Mouse (Mus musculus) hindbrain, embryonic 16.5 days (tissue): ENCODE results near the gene Zbtb8b. TPM values are rescaled to one million over a fixed set of nuclear protein-coding genes. Genes with fewer than 3 reads are reported as not detected.

Experiments used
- ATAC-seq: fragments of 200-750 bp; cut with Nextera tagmentation; 2 replicates; pipeline ENCODE4 v1.8.0; 2017; ENCODE audit warnings: moderate TSS enrichment, moderate library complexity
- H3K27ac ChIP-seq: fragments of 300-500 bp; sonication (generic); 2 replicates; pipeline ENCODE4 v1.5.1; 2014; ENCODE audit warnings: low read depth, mild to moderate bottlenecking, control low read depth, low read length, moderate library complexity
- H3K27me3 ChIP-seq: fragments of 300-500 bp; sonication (generic); replicated peaks from 2 replicates; pipeline ENCODE4 v1.6.1; 2014; ENCODE audit warnings: low read length; ENCODE audit not compliant: control insufficient read depth, insufficient read depth
- H3K36me3 ChIP-seq: fragments of 300-500 bp; sonication (generic); 2 replicates; pipeline ENCODE4 v1.6.1; 2014; ENCODE audit warnings: mild to moderate bottlenecking, low read length, moderate library complexity, mixed read lengths; ENCODE audit not compliant: control insufficient read depth, insufficient read depth
- H3K4me1 ChIP-seq: fragments of 300-500 bp; sonication (generic); 2 replicates; pipeline ENCODE4 v1.6.1; 2014; ENCODE audit warnings: low read depth, low read length; ENCODE audit not compliant: control insufficient read depth, insufficient read depth
- H3K4me2 ChIP-seq: fragments of 300-500 bp; sonication (generic); 2 replicates; pipeline ENCODE4 v1.6.1; 2014; ENCODE audit warnings: mild to moderate bottlenecking, low read length, control low read depth, moderate library complexity
- H3K4me3 ChIP-seq: fragments of 300-500 bp; sonication (generic); 2 replicates; pipeline ENCODE4 v1.5.1; 2014; ENCODE audit warnings: mild to moderate bottlenecking, low read length, control low read depth, moderate library complexity
- H3K9ac ChIP-seq: fragments of 300-500 bp; sonication (generic); 2 replicates; pipeline ENCODE4 v1.6.1; 2014; ENCODE audit warnings: low read depth, mild to moderate bottlenecking, control low read depth, low read length, moderate library complexity
- H3K9me3 ChIP-seq: fragments of 300-500 bp; sonication (generic); 2 replicates; pipeline ENCODE4 v1.6.1; 2014; ENCODE audit warnings: mild to moderate bottlenecking, low read length, moderate library complexity; ENCODE audit not compliant: control insufficient read depth
- WGBS: fragments of 180-500 bp; shearing (Covaris S2); extraction: QIAGEN DNeasy Blood & Tissue Kit; methylation state at CpG from one replicate; pipeline ENCODE4 v1.1.7; 2014; 5-methylcytosine and 5-hydroxymethylcytosine counted together
- polyA plus RNA-seq: library from polyadenylated mRNA; unstranded; fragments of >200 nt; fragmentation: Nextera tagmentation; extraction: Ambion mirVana; gene quantifications from 2 replicates; pipeline ENCODE4 v1.2.1, GENCODE M21; 2015

The Zbtb8b gene
- polyA plus RNA-seq, 1 experiment from 2014 or later: 18.0 TPM

DNA sequence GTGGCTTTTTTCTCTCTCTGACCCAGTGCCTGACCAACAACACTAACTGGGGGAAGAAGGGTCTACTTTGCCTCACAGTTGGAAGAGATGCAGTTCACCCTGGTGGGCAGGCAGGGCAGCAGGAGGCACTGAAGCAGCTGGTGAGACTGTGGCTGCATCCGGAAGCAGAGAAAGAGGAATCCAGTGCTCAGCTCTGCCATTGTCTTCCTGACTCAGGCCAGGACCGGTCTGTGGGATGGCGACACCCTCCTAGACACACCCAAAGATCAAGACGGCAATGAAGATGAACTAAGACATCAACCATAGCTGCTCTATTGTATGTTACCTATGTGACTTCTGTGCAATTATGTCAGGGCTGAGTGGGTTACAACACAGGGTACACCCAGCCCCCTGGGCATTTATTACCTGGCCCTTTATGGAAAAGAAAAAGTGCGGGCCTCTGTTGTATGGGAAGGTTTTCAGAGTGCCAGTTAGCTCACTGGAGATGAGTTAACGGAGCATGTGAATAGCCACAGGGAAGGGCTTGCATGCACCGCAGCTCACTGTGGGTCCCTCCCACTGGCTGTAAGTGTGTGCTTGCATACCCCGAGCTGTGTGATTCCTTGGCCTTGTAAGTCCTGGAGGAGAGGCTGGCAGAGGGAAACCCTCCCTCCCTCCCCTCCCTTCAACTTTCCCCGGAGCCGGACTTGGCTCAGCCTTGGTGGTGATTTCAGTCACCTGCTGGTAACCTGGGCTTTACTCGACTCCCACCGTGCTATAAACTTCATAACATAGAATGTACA lies 46.4 kb downstream of the Zbtb8b start:
- H3K36me3 ChIP-seq: no peaks in the 10 kb centered on the region
- no peak for ATAC-seq
- H3K9ac ChIP-seq: no peak overlapping the region
- 40% methylated on average over 12 of the region's 12 CpGs for WGBS
- H3K27me3 ChIP-seq: no peaks in the 10 kb centered on the region
- no peaks in the 10 kb centered on the region for H3K9me3 ChIP-seq
- H3K27ac ChIP-seq: no peak overlapping the region
- no peak overlapping the region for H3K4me2 ChIP-seq
- no peak overlapping the region for H3K4me3 ChIP-seq
- H3K4me1 ChIP-seq: no peaks in the 10 kb centered on the region

DNA sequence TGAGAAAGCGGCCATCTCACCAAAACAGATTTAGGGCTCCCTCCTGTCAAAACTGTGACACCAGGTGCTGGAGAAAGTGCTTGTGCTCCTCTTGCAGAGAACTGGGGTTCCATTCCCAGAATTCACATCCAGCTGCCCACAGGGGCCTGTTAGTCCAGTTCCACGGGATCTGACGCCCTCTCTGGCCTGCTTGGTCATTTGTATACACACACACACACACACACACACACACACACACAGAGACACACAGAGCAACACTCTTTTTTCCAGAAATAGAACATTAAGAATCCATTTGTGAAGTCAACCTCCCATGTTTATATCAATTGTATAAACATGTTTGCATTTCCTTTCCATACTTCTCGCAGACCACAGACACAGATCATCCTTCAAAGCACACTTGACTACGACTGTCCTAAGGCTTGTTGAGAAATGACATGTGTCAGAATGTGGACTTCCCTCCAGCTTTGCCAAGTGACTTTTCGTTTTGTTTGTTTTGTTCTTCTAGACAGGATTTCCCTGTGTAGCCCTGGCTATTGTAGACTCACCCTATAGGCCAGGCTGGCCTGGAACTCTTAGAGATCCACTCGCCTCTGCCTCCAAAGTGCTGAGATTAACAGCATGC lies 49.6 kb downstream of the Zbtb8b start:
- no peak overlapping the region for H3K9ac ChIP-seq
- H3K27me3 ChIP-seq: no peaks in the 10 kb centered on the region
- no peak for ATAC-seq
- H3K4me1 ChIP-seq: no peaks in the 10 kb centered on the region
- H3K36me3 ChIP-seq: no peaks in the 10 kb centered on the region
- no peak overlapping the region for H3K27ac ChIP-seq
- no peaks in the 10 kb centered on the region for H3K9me3 ChIP-seq
- no peak overlapping the region for H3K4me3 ChIP-seq
- 87% methylated on average over 7 of the region's 7 CpGs for WGBS
- no peak overlapping the region for H3K4me2 ChIP-seq

DNA sequence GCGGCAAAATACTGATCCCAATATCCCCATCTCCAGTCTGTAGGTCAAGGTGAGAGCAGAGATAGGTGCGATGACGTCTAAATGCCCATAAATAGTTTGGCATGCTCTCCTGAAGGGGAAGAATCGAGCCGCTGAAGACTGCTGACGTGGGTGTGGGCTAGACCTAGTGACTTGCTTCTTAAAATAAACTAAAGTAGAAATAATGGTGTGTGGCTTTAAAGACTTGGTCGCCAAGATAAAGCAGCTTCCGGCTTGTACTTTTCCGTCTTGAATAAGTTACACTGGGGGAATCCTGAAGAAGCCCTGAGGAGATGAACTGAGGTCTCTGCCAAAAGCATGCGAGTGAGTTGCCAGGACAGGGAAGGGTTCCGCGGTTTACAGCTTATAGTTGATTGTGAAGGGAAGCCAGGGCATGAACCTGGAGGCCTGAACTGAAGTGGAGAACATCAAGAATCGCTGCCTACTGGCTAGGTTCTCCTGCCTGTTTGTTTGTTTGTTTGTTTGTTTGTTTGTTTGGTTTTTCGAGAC lies 50.4 kb downstream of the Zbtb8b start:
- Histone ChIP-seq H3K4me1 (no peaks in the 10 kb centered on the region), H3K27ac (no peak overlapping the region), H3K9me3 (no peaks in the 10 kb centered on the region), H3K36me3 (no peaks in the 10 kb centered on the region), H3K4me2 (no peak overlapping the region), H3K27me3 (no peaks in the 10 kb centered on the region), H3K9ac (no peak overlapping the region), H3K4me3 (no peak overlapping the region)
- 90% methylated on average over 14 of the region's 14 CpGs for whole genome bisulfite sequencing
- ATAC-seq: no peak

DNA sequence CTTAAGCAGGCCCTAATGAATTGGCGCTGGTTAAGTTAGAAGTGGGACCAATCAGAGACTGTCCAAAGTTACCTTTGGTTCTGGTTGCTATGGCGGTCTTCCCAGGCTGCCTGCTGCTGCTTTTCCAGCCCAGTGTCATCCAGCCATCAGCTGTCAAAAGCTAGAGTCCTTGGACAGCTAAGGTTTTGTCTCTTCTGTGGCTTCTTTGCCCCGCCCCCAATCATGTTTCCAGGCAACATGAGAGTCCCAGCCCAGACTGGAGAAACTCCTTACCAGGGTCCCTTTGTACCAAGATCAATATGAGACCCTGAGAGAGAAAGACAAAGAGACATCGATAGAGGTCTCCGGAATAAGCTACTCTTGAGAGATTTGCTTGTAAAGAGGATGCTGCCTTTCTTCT lies 52.2 kb downstream of the Zbtb8b start:
- 50% methylated on average over 5 of the region's 5 CpGs for WGBS
- no peak overlapping the region for H3K27ac ChIP-seq

DNA sequence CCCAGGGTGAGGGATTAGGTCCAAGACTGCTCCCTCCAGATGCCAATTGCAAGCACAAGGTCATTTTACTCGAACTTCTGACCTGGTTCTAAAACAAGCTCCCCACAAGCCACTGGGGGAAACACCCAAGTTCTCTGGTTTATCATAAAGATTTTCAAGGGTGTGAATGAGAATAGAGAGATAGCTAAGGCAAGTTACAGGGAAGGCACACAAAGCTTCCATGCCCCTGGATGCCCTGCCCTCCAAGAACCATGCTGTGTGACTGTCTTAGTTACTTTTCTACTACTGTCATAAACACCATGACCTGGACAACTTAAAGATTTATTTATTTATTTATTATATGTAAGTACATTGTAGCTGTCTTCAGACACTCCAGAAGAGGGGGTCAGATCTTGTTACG lies 53.7 kb downstream of the Zbtb8b start:
- no peak overlapping the region for H3K4me2 ChIP-seq
- no peak overlapping the region for H3K9ac ChIP-seq
- H3K27ac ChIP-seq: no peak overlapping the region
- no peaks in the 10 kb centered on the region for H3K36me3 ChIP-seq
- WGBS: 61% methylated on average over 1 of the region's 2 CpGs
- H3K4me1 ChIP-seq: no peaks in the 10 kb centered on the region
- no peak overlapping the region for H3K4me3 ChIP-seq
- no peaks in the 10 kb centered on the region for H3K9me3 ChIP-seq
- no peaks in the 10 kb centered on the region for H3K27me3 ChIP-seq
- ATAC-seq: no peak

More for the DNA sequence above, 52.2 kb downstream of the Zbtb8b start:
- ATAC-seq: no peak
- Histone ChIP-seq H3K9ac (no peak overlapping the region), H3K27me3 (no peaks in the 10 kb centered on the region), H3K4me1 (no peaks in the 10 kb centered on the region), H3K4me3 (no peak overlapping the region), H3K9me3 (no peaks in the 10 kb centered on the region), H3K4me2 (no peak overlapping the region), H3K36me3 (no peaks in the 10 kb centered on the region)

DNA sequence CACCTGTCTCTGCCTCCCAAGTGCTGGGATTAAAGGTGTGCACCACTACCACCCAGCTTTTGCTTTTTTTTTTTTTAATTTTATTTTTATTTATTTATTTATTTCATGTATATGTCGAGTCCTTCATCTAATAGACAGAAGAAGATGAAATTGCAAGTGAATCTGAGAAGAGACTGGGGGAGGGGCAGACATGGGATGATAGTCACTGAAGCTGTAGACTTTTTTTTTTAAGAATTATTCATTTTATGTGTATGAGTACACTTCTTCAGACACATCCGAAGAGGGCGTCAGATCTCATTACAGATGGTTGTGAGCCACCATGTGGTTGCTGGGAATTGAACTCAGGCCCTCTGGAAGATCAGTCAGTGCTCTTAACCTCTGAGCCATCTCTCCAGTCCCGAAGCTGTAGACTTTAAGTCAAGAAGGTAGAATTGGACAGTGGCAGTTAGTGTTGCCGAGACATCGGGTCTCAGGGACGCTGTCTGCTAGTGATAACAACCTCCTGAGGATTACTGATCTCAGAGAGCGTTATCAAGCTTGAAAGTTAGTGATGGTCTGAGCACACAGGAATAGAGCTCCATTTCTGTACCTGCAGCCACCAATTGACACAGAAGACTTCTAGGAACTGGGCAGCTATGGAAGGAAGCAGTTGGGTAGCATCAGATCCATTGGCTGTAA lies 54.2 kb downstream of the Zbtb8b start:
- no peaks in the 10 kb centered on the region for H3K27me3 ChIP-seq
- ATAC-seq: no peak
- H3K4me3 ChIP-seq: no peak overlapping the region
- H3K9me3 ChIP-seq: no peaks in the 10 kb centered on the region
- H3K4me1 ChIP-seq: no peaks in the 10 kb centered on the region
- no peaks in the 10 kb centered on the region for H3K36me3 ChIP-seq
- H3K4me2 ChIP-seq: no peak overlapping the region
- H3K27ac ChIP-seq: no peak overlapping the region
- no peak overlapping the region for H3K9ac ChIP-seq
- 91% methylated on average over 8 of the region's 8 CpGs for WGBS

DNA sequence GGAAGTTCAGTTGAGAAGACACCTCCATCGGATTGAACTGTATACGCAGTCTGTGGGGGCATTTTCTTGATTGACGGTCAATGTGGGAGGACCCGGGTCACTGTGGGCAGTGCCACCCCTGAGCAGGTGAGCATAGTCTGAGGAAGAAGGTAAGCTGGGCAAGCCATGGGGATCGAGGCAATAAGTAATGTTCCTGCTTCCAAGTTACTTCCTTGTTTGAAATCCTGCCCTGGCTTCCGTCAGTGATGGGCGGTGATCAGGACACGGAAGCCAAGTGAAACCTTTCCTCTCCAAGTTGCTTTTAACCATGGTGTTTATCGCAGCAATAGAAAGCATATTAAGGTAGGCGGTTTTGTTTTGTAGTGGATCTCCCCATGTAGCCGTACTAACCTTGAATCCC lies 55.0 kb downstream of the Zbtb8b start:
- Histone ChIP-seq H3K4me3 (no peak overlapping the region), H3K36me3 (no peaks in the 10 kb centered on the region), H3K27me3 (no peaks in the 10 kb centered on the region), H3K4me1 (no peaks in the 10 kb centered on the region), H3K27ac (no peak overlapping the region), H3K9me3 (no peaks in the 10 kb centered on the region), H3K9ac (no peak overlapping the region), H3K4me2 (no peak overlapping the region)
- no peak for ATAC-seq
- WGBS: 92% methylated on average over 11 of the region's 11 CpGs

DNA sequence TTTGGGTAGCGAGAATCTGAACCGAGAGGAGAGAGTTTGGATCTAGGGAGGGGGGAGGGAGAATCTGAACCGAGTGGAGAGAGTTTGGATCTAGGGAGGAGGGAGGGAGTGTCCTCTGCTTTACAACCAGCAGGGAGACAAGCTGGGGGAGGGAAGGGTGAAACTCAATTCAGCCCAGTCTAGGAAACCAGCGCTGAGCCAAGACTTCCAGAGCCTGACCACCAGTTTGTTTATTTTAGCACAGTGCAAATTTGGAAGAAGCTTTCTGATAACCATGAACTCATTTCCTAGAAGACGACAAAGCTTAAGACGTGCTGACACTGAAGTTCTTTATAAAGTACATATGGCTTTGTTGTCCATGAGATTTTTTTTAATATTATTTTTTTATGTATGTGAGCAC lies 56.2 kb downstream of the Zbtb8b start:
- no peak for ATAC-seq
- no peaks in the 10 kb centered on the region for H3K27me3 ChIP-seq
- no peak overlapping the region for H3K27ac ChIP-seq
- no peaks in the 10 kb centered on the region for H3K36me3 ChIP-seq
- 33% methylated on average over 6 of the region's 6 CpGs for WGBS
- H3K4me2 ChIP-seq: no peak overlapping the region
- no peaks in the 10 kb centered on the region for H3K9me3 ChIP-seq
- no peaks in the 10 kb centered on the region for H3K4me1 ChIP-seq
- H3K4me3 ChIP-seq: no peak overlapping the region
- H3K9ac ChIP-seq: no peak overlapping the region

DNA sequence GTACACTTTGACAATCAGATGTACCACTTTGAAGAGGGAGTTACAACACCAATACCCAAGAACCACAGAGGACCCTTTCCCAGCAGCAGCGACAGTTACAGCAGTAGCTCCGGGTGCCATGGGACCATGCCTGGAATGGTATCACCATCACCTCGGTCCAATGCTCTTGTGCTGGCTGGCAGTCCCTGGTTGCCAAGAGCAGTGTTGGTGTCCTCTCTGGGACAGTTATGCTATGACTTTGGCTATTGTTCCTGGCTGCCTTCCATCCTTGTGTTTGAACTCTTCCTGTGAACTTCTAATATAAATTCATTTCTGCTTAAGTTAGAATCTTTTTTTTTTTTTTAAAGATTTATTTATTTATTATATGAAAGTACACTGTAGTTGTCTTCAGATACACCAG lies 57.1 kb downstream of the Zbtb8b start:
- H3K4me3 ChIP-seq: no peak overlapping the region
- H3K27me3 ChIP-seq: no peaks in the 10 kb centered on the region
- H3K4me1 ChIP-seq: no peaks in the 10 kb centered on the region
- 92% methylated on average over 3 of the region's 3 CpGs for WGBS
- H3K9me3 ChIP-seq: no peaks in the 10 kb centered on the region
- no peak overlapping the region for H3K4me2 ChIP-seq
- H3K9ac ChIP-seq: no peak overlapping the region
- no peaks in the 10 kb centered on the region for H3K36me3 ChIP-seq
- no peak for ATAC-seq
- no peak overlapping the region for H3K27ac ChIP-seq
